Mouse (Mus musculus): ENCODE measurements around the gene Usp37.
"Not testable (repeated sequence)": the region's sequence is repeated elsewhere in the genome, so short reads cannot be mapped to it uniquely, and the experiment has no call there.

The Usp37 gene

GRCm38 (mm10) chr1:74544184-74544583 lies at the start of gene Usp37:
Usp37 (minus strand) TSS chr1:74544284.
- in situ Hi-C loops (cut with MboI, MseI), result no loop called here

GRCm38 (mm10) chr1:74587773-74588445 lies 43.8 kb upstream of the Usp37 start, which contains the start of the genes Zfp142 and Bcs1l:
Zfp142 (minus strand) TSS chr1:74588246.
Bcs1l (plus strand) TSS chr1:74588289.
- in situ Hi-C loops (cut with MboI, MseI), result loop anchor here in 1 of 2 experiments (10.0 kb wide), 1 partner anchor 83 kb away; the partner anchor contains the start of gene Cnot9

- in situ Hi-C loops (cut with MboI, MseI), result loop anchor here in 1 of 2 experiments (10.0 kb wide), 1 partner anchor 83 kb away; the partner anchor contains the start of gene Cnot9
These were observed 43.2 kb upstream of the Usp37 start for GRCm38 (mm10) chr1:74587233-74587772.

GRCm38 (mm10) chr1:74584616-74585398 lies 40.7 kb upstream of the Usp37 start:
- in situ Hi-C loops (cut with MboI, MseI), result loop anchor here in 1 of 2 experiments (10.0 kb wide), 1 partner anchor 80 kb away; the partner anchor contains the start of gene Cnot9

- in situ Hi-C loops (cut with MboI, MseI), result loop anchor here in 1 of 2 experiments (10.0 kb wide), 1 partner anchor 78 kb away; the partner anchor contains the start of gene Cnot9
These were observed 38.5 kb upstream of the Usp37 start for GRCm38 (mm10) chr1:74582621-74583020.

- in situ Hi-C loops (cut with MboI, MseI), result no loop called here
These were observed 25.9 kb upstream of the Usp37 start for GRCm38 (mm10) chr1:74569739-74570719.

GRCm38 (mm10) chr1:74565834-74566233 lies 21.8 kb upstream of the Usp37 start:
- in situ Hi-C loops (cut with MboI, MseI), result no loop called here

GRCm38 (mm10) chr1:74559061-74559460 lies 15.0 kb upstream of the Usp37 start:
- in situ Hi-C loops (cut with MboI, MseI), result no loop called here

GRCm38 (mm10) chr1:74542451-74542961 lies 1.6 kb downstream of the Usp37 start, which contains the start of gene Plcd4:
Plcd4 (plus strand) TSS chr1:74542888.
- in situ Hi-C loops (cut with MboI, MseI), result no loop called here

GRCm38 (mm10) chr1:74538650-74539049 lies 5.4 kb downstream of the Usp37 start:
- in situ Hi-C loops (cut with MboI, MseI), result no loop called here

GRCm38 (mm10) chr1:74528589-74528988 lies 15.5 kb downstream of the Usp37 start:
- in situ Hi-C loops (cut with MboI, MseI), result no loop called here

- in situ Hi-C loops (cut with MboI, MseI), result no loop called here
These were observed 19.3 kb downstream of the Usp37 start for GRCm38 (mm10) chr1:74524746-74525145.

- in situ Hi-C loops (cut with MboI, MseI), result no loop called here
These were observed 24.2 kb downstream of the Usp37 start for GRCm38 (mm10) chr1:74519875-74520274.

GRCm38 (mm10) chr1:74512999-74513398 lies 31.1 kb downstream of the Usp37 start:
- in situ Hi-C loops (cut with MboI, MseI), result not testable (repeated sequence)

- in situ Hi-C loops (cut with MboI, MseI), result no loop called here
These were observed 32.8 kb downstream of the Usp37 start for GRCm38 (mm10) chr1:74511306-74511705.

GRCm38 (mm10) chr1:74507780-74508179 lies 36.3 kb downstream of the Usp37 start:
- in situ Hi-C loops (cut with MboI, MseI), result loop anchor here in 1 of 2 experiments (10.0 kb wide), 1 partner anchor 77 kb away; the partner anchor contains the start of genes Bcs1l and Zfp142

- in situ Hi-C loops (cut with MboI, MseI), result loop anchor here in 1 of 2 experiments (10.0 kb wide), 1 partner anchor 78 kb away; the partner anchor contains the start of genes Bcs1l and Zfp142
These were observed 37.6 kb downstream of the Usp37 start for GRCm38 (mm10) chr1:74506471-74506881.

GRCm38 (mm10) chr1:74505721-74506464 lies 38.2 kb downstream of the Usp37 start, which contains the start of gene Cnot9:
Cnot9 (plus strand) TSS chr1:74506058.
- in situ Hi-C loops (cut with MboI, MseI), result loop anchor here in 1 of 2 experiments (10.0 kb wide), 1 partner anchor 79 kb away; the partner anchor contains the start of genes Bcs1l and Zfp142

GRCm38 (mm10) chr1:74505393-74505720 lies 38.7 kb downstream of the Usp37 start:
- in situ Hi-C loops (cut with MboI, MseI), result loop anchor here in 1 of 2 experiments (10.0 kb wide), 1 partner anchor 79 kb away; the partner anchor contains the start of genes Bcs1l and Zfp142

Measured in T-helper 17 cell (primary cell).